26 mouse cellular contexts compared by ENCODE assay signal in the genomic region with DNA sequence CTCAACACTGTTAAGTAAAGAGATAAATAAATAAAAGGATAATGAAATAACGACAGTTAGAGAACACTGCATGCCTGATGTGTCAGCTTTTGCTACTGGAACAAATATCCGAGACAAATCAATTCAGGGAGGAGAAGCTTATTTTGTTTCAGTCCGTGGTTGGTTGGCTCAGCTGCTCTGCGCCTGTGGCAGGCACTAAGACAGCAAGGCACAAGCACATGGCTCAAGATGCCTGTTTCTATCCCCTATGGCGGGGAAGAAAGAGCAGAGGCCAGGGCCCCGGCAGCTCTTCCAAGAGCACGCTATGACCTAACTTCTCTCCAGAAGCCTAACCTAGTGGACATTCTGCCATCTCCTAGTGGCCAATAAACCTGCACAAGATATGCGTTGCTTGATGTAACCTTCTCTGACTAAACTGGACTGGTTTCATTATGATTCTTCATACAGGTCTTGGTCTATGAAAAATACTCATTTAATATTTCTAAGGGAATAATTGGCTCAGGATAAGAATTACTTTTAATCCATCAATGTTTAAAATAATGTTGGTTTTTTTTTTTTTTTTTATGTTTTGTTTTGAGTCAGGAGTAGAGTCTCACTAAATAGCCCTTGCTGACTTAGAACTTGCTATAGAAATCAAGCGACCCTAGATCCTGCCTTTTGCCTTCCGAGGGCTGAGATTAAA. TPM values are rescaled to one million over a fixed set of nuclear protein-coding genes. Genes with fewer than 3 reads are reported as not detected.
DNase-seq lines count a peak whose midpoint lies in the region; ATAC-seq lines count a peak whose summit lies in the region.
"Had no signal": no experiment of that assay in that cellular context is flagged by ENCODE, and none has a peak within 500 bp of the region (broad histone marks: within the 10 kb centered on the region; RNA-seq: fewer than 3 reads in every experiment).

No protein-coding gene starts in this region.

- no peak overlapping the region for H3K9ac ChIP-seq in neural tube, embryonic 11.5 days (ENCODE audit: low read length)
- H3K9ac ChIP-seq: heart, embryonic 15.5 days; intestine, embryonic 15.5 days; liver, embryonic 12.5 days had no signal

- no peaks in the 10 kb centered on the region for H3K4me1 ChIP-seq in neural tube, embryonic 11.5 days (ENCODE audit: control insufficient read depth, insufficient read depth, low read length)
- H3K4me1 ChIP-seq: forebrain, embryonic 10.5 days; heart, embryonic 15.5 days; intestine, embryonic 15.5 days; liver, embryonic 12.5 days had no signal

- H3K27ac ChIP-seq in neural tube, embryonic 11.5 days (ENCODE audit: low read depth, low read length) = no peak overlapping the region
- H3K27ac ChIP-seq: forebrain, embryonic 10.5 days; heart, adult 2 months; heart, embryonic 15.5 days; intestine, embryonic 15.5 days; liver, embryonic 12.5 days had no signal

- no peaks in the 10 kb centered on the region for H3K36me3 ChIP-seq in neural tube, embryonic 11.5 days (ENCODE audit: control insufficient read depth, insufficient read depth, low read length)
- H3K36me3 ChIP-seq: forebrain, embryonic 10.5 days; G1E; heart, embryonic 15.5 days; intestine, embryonic 15.5 days; liver, embryonic 12.5 days had no signal

- H3K9me3 ChIP-seq in neural tube, embryonic 11.5 days (ENCODE audit: control insufficient read depth, low read length) = no peaks in the 10 kb centered on the region
- H3K9me3 ChIP-seq: forebrain, embryonic 10.5 days; G1E; heart, embryonic 15.5 days; intestine, embryonic 15.5 days; liver, embryonic 12.5 days had no signal

- peak; percentile 63; the same call in 1 of the 2 replicates for ATAC-seq in neural tube, embryonic 11.5 days (ENCODE audit: insufficient read depth, low FRiP score, low TSS enrichment)
- ATAC-seq: CD4-positive, CD25-positive, alpha-beta regulatory T cell, adult 4 months; intestine, embryonic 15.5 days; liver, embryonic 12.5 days had no signal

- WGBS in neural tube, embryonic 11.5 days = 65% methylated on average over 10 of the region's 10 CpGs

- H3K4me3 ChIP-seq in neural tube, embryonic 11.5 days (ENCODE audit: low read depth, low read length) = no peak overlapping the region
- H3K4me3 ChIP-seq: forebrain, embryonic 10.5 days; heart, adult 2 months; heart, embryonic 15.5 days; intestine, embryonic 15.5 days; liver, embryonic 12.5 days had no signal

- H3K27me3 ChIP-seq in neural tube, embryonic 11.5 days (ENCODE audit: control insufficient read depth, insufficient read depth, low read length) = no peaks in the 10 kb centered on the region
- H3K27me3 ChIP-seq: heart, embryonic 15.5 days; intestine, embryonic 15.5 days; liver, embryonic 12.5 days had no signal

- no peak overlapping the region for H3K4me2 ChIP-seq in neural tube, embryonic 11.5 days (ENCODE audit: low read depth)
- H3K4me2 ChIP-seq: heart, embryonic 15.5 days; intestine, embryonic 15.5 days; liver, embryonic 12.5 days had no signal

- peak; percentile 34 for DNase-seq in embryo, embryonic 10.5 days (ENCODE audit: low spot score)
- DNase-seq in embryo, embryonic 9.5 days (ENCODE audit: extremely low spot score) = no peak
- peak; percentile 25 for DNase-seq in neural tube, embryonic 11.5 days (ENCODE audit: low spot score)
- no peak for DNase-seq in neural tube, embryonic 10.5 days (ENCODE audit: extremely low spot score, low spot score)
- DNase-seq in mesoderm, embryonic 11.5 days (ENCODE audit: low read depth, low spot score) = peak; percentile 22
- no peak for DNase-seq in retina, postnatal 1 day
- DNase-seq in heart, adult 8-10 months (ENCODE audit: low spot score) = no peak
- no peak for DNase-seq in lung, postnatal 10 days
- DNase-seq: adrenal gland, postnatal 25 days; cerebellum, adult 11-12 months; gastrocnemius, postnatal 14 days; heart, adult 2 months; heart, postnatal 4 days; kidney, adult 9 months; kidney, postnatal 25 days; lung, adult 2 months; lung, postnatal 36 days; right cerebral cortex, postnatal 14 days; spleen, adult 18-20 months; thymus, postnatal 36 days had no signal

RNA-seq across cellular contexts. Expression of gene Fbxo11, which starts 30.6 kb away (rescaled TPM):
- polyA plus RNA-seq in neural tube, embryonic 11.5 days (2014; fragmentation: Nextera tagmentation; extraction: Ambion mirVana) = 39.8 and 40.4 TPM in 2 replicates
- total RNA-seq in heart, adult 8-10 months (2022) = 10 to 100 TPM; 31.1 to 37.0 (median 35.5) TPM

Comparison
In these comparisons a context has a peak if more than half of its experiments do, and no peak if none do; other contexts are left out.
1. DNase-seq: peak in embryo, embryonic 10.5 days (single experiment), neural tube, embryonic 11.5 days (single experiment) and mesoderm, embryonic 11.5 days (single experiment); none in embryo, embryonic 9.5 days (single experiment), neural tube, embryonic 10.5 days (single experiment), retina, postnatal 1 day (single experiment), heart, adult 8-10 months (single experiment) and lung, postnatal 10 days (single experiment).